24 mouse cellular contexts compared by ENCODE assay signal in genomic region chr17:47318972-47319625, GRCm38 (mm10). TPM values are rescaled to one million over a fixed set of nuclear protein-coding genes. Genes with fewer than 3 reads are reported as not detected.
DNase-seq lines count a peak whose midpoint lies in the region; ATAC-seq and TF ChIP-seq lines count a peak whose summit lies in the region.
"Had no signal": no experiment of that assay in that cellular context is flagged by ENCODE, and none has a peak within 500 bp of the region (broad histone marks: within the 10 kb centered on the region; RNA-seq: fewer than 3 reads in every experiment).

No protein-coding gene starts in this region.

- 0 out of 2 replicates have a peak, but pooled peaks cover 3% of the 10 kb centered on the region for H3K27me3 ChIP-seq in liver, embryonic 12.5 days (replicated peaks)
- H3K27me3 ChIP-seq in liver, embryonic 11.5 days (replicated peaks; ENCODE audit: control insufficient read depth, insufficient read depth, low read length), result no peaks in the 10 kb centered on the region
- no peaks in the 10 kb centered on the region for H3K27me3 ChIP-seq in midbrain, embryonic 15.5 days (replicated peaks)
- no peaks in the 10 kb centered on the region for H3K27me3 ChIP-seq in midbrain, postnatal 0 days (ENCODE audit: insufficient read depth, low read length)
- H3K27me3 ChIP-seq in MEL (ENCODE audit: control insufficient read depth in 1 of 2, insufficient read depth in 2 of 2, low read length in 2 of 2), result no peaks in the 10 kb centered on the region
- H3K27me3 ChIP-seq: CH12.LX; embryonic facial prominence, embryonic 15.5 days; forebrain, embryonic 15.5 days; heart, embryonic 15.5 days had no signal

- ATAC-seq in liver, embryonic 12.5 days, result no peak
- ATAC-seq in liver, embryonic 11.5 days (replicated peaks; ENCODE audit: low FRiP score), result no peak
- no peak for ATAC-seq in midbrain, embryonic 15.5 days (replicated peaks)
- no peak for ATAC-seq in midbrain, postnatal 0 days (ENCODE audit: low FRiP score)
- ATAC-seq in megakaryocyte-erythroid progenitor cell, adult 5-6 weeks (replicated peaks; ENCODE audit: low FRiP score, low TSS enrichment, poor library complexity, severe bottlenecking), result 0 out of 2 replicates have a peak, but pooled peaks have one; percentile 16
- ATAC-seq: activated CD4-positive, CD25-positive, alpha-beta regulatory T cell, adult 4 months; forebrain, embryonic 15.5 days had no signal

- H3K4me3 ChIP-seq in liver, embryonic 12.5 days, result no peak overlapping the region
- no peak overlapping the region for H3K4me3 ChIP-seq in liver, embryonic 11.5 days (ENCODE audit: low read depth, low read length)
- no peak overlapping the region for H3K4me3 ChIP-seq in midbrain, embryonic 15.5 days
- H3K4me3 ChIP-seq in midbrain, postnatal 0 days (ENCODE audit: low read depth, low read length), result no peak overlapping the region
- no peak overlapping the region for H3K4me3 ChIP-seq in MEL (ENCODE audit: control insufficient read depth in 1 of 2, insufficient read depth in 1 of 2, low read depth in 2 of 2, low read length in 2 of 2)
- H3K4me3 ChIP-seq: embryonic facial prominence, embryonic 15.5 days; erythroblast, embryonic 14.5 days; forebrain, embryonic 15.5 days; heart, adult 2 months; heart, embryonic 15.5 days; hindbrain, embryonic 10.5 days had no signal

- no peaks in the 10 kb centered on the region for H3K79me2 ChIP-seq in MEL (ENCODE audit: control insufficient read depth, insufficient read depth, low read length, poor library complexity)

- no peak for TF ChIP-seq CTCF in midbrain, postnatal 0 days (IDR thresholded peaks at IDR 0.05)
- no peak for TF ChIP-seq CTCF in MEL (IDR thresholded peaks at IDR 0.05 in 2 of 3, conservative IDR thresholded peaks at IDR 0.05 in 1 of 3; ENCODE audit: control insufficient read depth in 1 of 3, insufficient read depth in 1 of 3, low read depth in 2 of 3, low read length in 3 of 3, poor library complexity in 1 of 3, severe bottlenecking in 1 of 3)

- no peaks in the 10 kb centered on the region for H3K9me3 ChIP-seq in liver, embryonic 12.5 days (replicated peaks)
- H3K9me3 ChIP-seq in liver, embryonic 11.5 days (ENCODE audit: control insufficient read depth, low read length), result no peaks in the 10 kb centered on the region
- H3K9me3 ChIP-seq in midbrain, embryonic 15.5 days, result no peaks in the 10 kb centered on the region
- no peaks in the 10 kb centered on the region for H3K9me3 ChIP-seq in midbrain, postnatal 0 days (ENCODE audit: low read length)
- H3K9me3 ChIP-seq in MEL (replicated peaks; ENCODE audit: insufficient read depth, low read length), result no peaks in the 10 kb centered on the region
- H3K9me3 ChIP-seq: embryonic facial prominence, embryonic 15.5 days; forebrain, embryonic 15.5 days; G1E; heart, embryonic 15.5 days; hindbrain, embryonic 10.5 days had no signal

- no peak for TF ChIP-seq RAD21 in MEL (IDR thresholded peaks at IDR 0.05; ENCODE audit: low read depth, low read length)

- no peak overlapping the region for H3K27ac ChIP-seq in liver, embryonic 12.5 days
- no peak overlapping the region for H3K27ac ChIP-seq in liver, embryonic 11.5 days (ENCODE audit: low read depth, low read length)
- peak overlapping the region; percentile 20; the same call in 1 of the 2 replicates for H3K27ac ChIP-seq in midbrain, embryonic 15.5 days
- H3K27ac ChIP-seq in midbrain, postnatal 0 days (ENCODE audit: low read depth, low read length), result no peak overlapping the region
- H3K27ac ChIP-seq in MEL (ENCODE audit: control insufficient read depth, low read depth, low read length), result peak overlapping the region; percentile 4; the same call in 1 of the 2 replicates
- H3K27ac ChIP-seq: embryonic facial prominence, embryonic 15.5 days; forebrain, embryonic 15.5 days; heart, adult 2 months; heart, embryonic 15.5 days; hindbrain, embryonic 10.5 days; hindbrain, embryonic 14.5 days had no signal

- H3K4me1 ChIP-seq in liver, embryonic 12.5 days, result peaks cover 11% of the 10 kb centered on the region
- peaks cover 7% of the 10 kb centered on the region for H3K4me1 ChIP-seq in liver, embryonic 11.5 days (replicated peaks; ENCODE audit: control insufficient read depth, insufficient read depth, low read length)
- H3K4me1 ChIP-seq in midbrain, embryonic 15.5 days, result no peaks in the 10 kb centered on the region
- H3K4me1 ChIP-seq in midbrain, postnatal 0 days (ENCODE audit: insufficient read depth, low read length), result no peaks in the 10 kb centered on the region
- H3K4me1 ChIP-seq in MEL (ENCODE audit: control insufficient read depth in 1 of 2, insufficient read depth in 2 of 2, low read length in 2 of 2), result peaks cover 9 to 14% of the 10 kb centered on the region in 2 experiments
- H3K4me1 ChIP-seq: embryonic facial prominence, embryonic 15.5 days; forebrain, embryonic 15.5 days; heart, embryonic 15.5 days had no signal

- peaks cover 28% of the 10 kb centered on the region for H3K36me3 ChIP-seq in liver, embryonic 12.5 days
- peaks cover 4% of the 10 kb centered on the region; the same call in 1 of the 2 replicates for H3K36me3 ChIP-seq in liver, embryonic 11.5 days (ENCODE audit: control insufficient read depth, insufficient read depth, low read length)
- peaks cover 12% of the 10 kb centered on the region; the same call in 1 of the 2 replicates for H3K36me3 ChIP-seq in midbrain, embryonic 15.5 days (replicated peaks)
- peaks cover 38% of the 10 kb centered on the region for H3K36me3 ChIP-seq in midbrain, postnatal 0 days (ENCODE audit: insufficient read depth, low read length)
- peaks cover 0 to 20% of the 10 kb centered on the region in 2 experiments; a peak in 2 of 4 replicates for H3K36me3 ChIP-seq in MEL (ENCODE audit: control insufficient read depth in 1 of 2, insufficient read depth in 2 of 2, low read length in 2 of 2)
- H3K36me3 ChIP-seq: G1E had no signal

- H3K4me2 ChIP-seq in liver, embryonic 12.5 days, result peak overlapping the region; percentile 15
- H3K4me2 ChIP-seq in liver, embryonic 11.5 days, result no peak overlapping the region
- no peak overlapping the region for H3K4me2 ChIP-seq in midbrain, embryonic 15.5 days
- no peak overlapping the region for H3K4me2 ChIP-seq in midbrain, postnatal 0 days (ENCODE audit: low read depth, low read length, poor library complexity, severe bottlenecking)
- H3K4me2 ChIP-seq: embryonic facial prominence, embryonic 15.5 days; forebrain, embryonic 15.5 days; heart, embryonic 11.5 days; heart, embryonic 15.5 days; hindbrain, embryonic 14.5 days had no signal

- WGBS in liver, embryonic 12.5 days (ENCODE audit: insufficient replicate concordance), result 39% methylated on average over 20 of the region's 20 CpGs
- 59% methylated on average over 20 of the region's 20 CpGs for WGBS in liver, embryonic 11.5 days
- WGBS in midbrain, embryonic 15.5 days, result 69% methylated on average over 20 of the region's 20 CpGs
- WGBS in midbrain, postnatal 0 days, result 73% methylated on average over 19 of the region's 20 CpGs

- no peak for DNase-seq in liver, embryonic 11.5 days (ENCODE audit: low spot score)
- no peak for DNase-seq in midbrain, postnatal 0 days (ENCODE audit: low spot score)
- peak; percentile 31 for DNase-seq in MEL (ENCODE audit: low read depth, low spot score)
- DNase-seq in c-Kit-positive CD71-positive TER-119-positive erythroid progenitor cells, embryonic 14.5 days (ENCODE audit: low spot score), result no peak
- no peak for DNase-seq in layer of hippocampus, adult 11-12 months (ENCODE audit: low spot score)
- DNase-seq: adrenal gland, postnatal 14 days; cerebellum, adult 18-20 months; cerebellum, adult 9-11 months; cerebellum, postnatal 36 days; heart, adult 2 months; heart, postnatal 14 days had no signal

- peak in 1 of 2 experiments; percentile 19; a peak in 1 of 4 replicates for TF ChIP-seq EP300 in MEL (IDR thresholded peaks at IDR 0.05; ENCODE audit: low read depth in 1 of 2, low read length in 2 of 2)

- no peak for TF ChIP-seq POLR2A in MEL (IDR thresholded peaks at IDR 0.05; ENCODE audit: control insufficient read depth in 1 of 2, insufficient read depth in 1 of 2, low read depth in 1 of 2, low read length in 2 of 2, poor library complexity in 1 of 2)

- no peak overlapping the region for H3K9ac ChIP-seq in liver, embryonic 12.5 days
- no peak overlapping the region for H3K9ac ChIP-seq in liver, embryonic 11.5 days (ENCODE audit: low read depth, low read length)
- no peak overlapping the region for H3K9ac ChIP-seq in midbrain, embryonic 15.5 days
- no peak overlapping the region for H3K9ac ChIP-seq in midbrain, postnatal 0 days (replicated peaks; ENCODE audit: low read length, poor library complexity, severe bottlenecking)
- no peak overlapping the region for H3K9ac ChIP-seq in MEL (ENCODE audit: control insufficient read depth, low read depth, low read length, poor library complexity, severe bottlenecking)
- H3K9ac ChIP-seq: embryonic facial prominence, embryonic 15.5 days; forebrain, embryonic 15.5 days; heart, embryonic 15.5 days; hindbrain, embryonic 14.5 days had no signal

TF ChIP-seq in MEL, 35 proteins besides CTCF, POLR2A, EP300 and RAD21:
- no peak for TF ChIP-seq MAFK (IDR thresholded peaks at IDR 0.05; ENCODE audit: borderline replicate concordance, low read depth, low read length)
- peak; percentile 79; the same call in 1 of the 2 replicates for TF ChIP-seq RCOR1 (IDR thresholded peaks at IDR 0.05; ENCODE audit: low read depth, low read length)
- TF ChIP-seq ZNF384 (IDR thresholded peaks at IDR 0.05; ENCODE audit: low read depth, low read length), result peak; percentile 59
- TF ChIP-seq TCF12 (IDR thresholded peaks at IDR 0.05; ENCODE audit: low read depth, low read length), result no peak

RNA-seq across cellular contexts. Expression of gene Mrps10, which starts 49.6 kb away (rescaled TPM):
- 66.2 and 70.4 TPM in 2 replicates for polyA plus RNA-seq in liver, embryonic 12.5 days (2016; fragmentation: Nextera tagmentation; extraction: Ambion mirVana)
- polyA plus RNA-seq in liver, embryonic 11.5 days (2014; fragmentation: Nextera tagmentation; extraction: Ambion mirVana), result 105 and 114 TPM in 2 replicates
- polyA plus RNA-seq in midbrain, embryonic 15.5 days (2015; fragmentation: Nextera tagmentation; extraction: Ambion mirVana), result 73.1 and 73.2 TPM in 2 replicates
- 28.4 and 33.3 TPM in 2 replicates for total RNA-seq in midbrain, postnatal 0 days (2014; rRNA removed)
- polyA plus RNA-seq in midbrain, postnatal 0 days (2015; fragmentation: Nextera tagmentation; extraction: Ambion mirVana), result 70.1 and 79.4 TPM in 2 replicates
- 75.2 and 78.9 TPM in 2 replicates for total RNA-seq in MEL (2012; rRNA removed)
- 100 to 1,000 TPM; 107 to 442 TPM for polyA plus RNA-seq in MEL (2012; ENCODE audit: insufficient read depth in 1 of 2, insufficient read length in 2 of 2, low read depth in 1 of 2, low replicate concordance in 2 of 2, missing spikeins in 1 of 2)
- total RNA-seq in megakaryocyte-erythroid progenitor cell, adult 5-6 weeks (2014; fragmentation: Nextera tagmentation), result 62.0 and 75.8 TPM in 2 replicates
- 61.6 and 90.5 TPM in 2 replicates for total RNA-seq in megakaryocyte-erythroid progenitor cell, adult 5-6 weeks (2017)

Comparison
In these comparisons a context has a peak if more than half of its experiments do, and no peak if none do; other contexts are left out.
1. H3K27ac ChIP-seq: peak in midbrain, embryonic 15.5 days (single experiment) and MEL (single experiment); none in liver, embryonic 12.5 days (single experiment), liver, embryonic 11.5 days (single experiment) and midbrain, postnatal 0 days (single experiment).